Mouse (Mus musculus) embryonic facial prominence, embryonic 13.5 days (tissue): ENCODE data around the gene Kank1. TPM values are rescaled to one million over a fixed set of nuclear protein-coding genes. Genes with fewer than 3 reads are reported as not detected.

Experiments used
- ATAC-seq: fragments of 200-750 bp; cut with Nextera tagmentation; 2 replicates; pipeline ENCODE4 v1.8.0; 2017; ENCODE audit warnings: low read depth; ENCODE audit not compliant: insufficient number of reproducible peaks, insufficient read depth, low FRiP score, low TSS enrichment
- H3K27ac ChIP-seq: fragments of 300-500 bp; sonication (generic); 2 replicates; pipeline ENCODE4 v1.5.1; 2015; ENCODE audit warnings: moderate library complexity, mild to moderate bottlenecking, inconsistent platforms
- H3K27me3 ChIP-seq: fragments of 300-500 bp; sonication (generic); 2 replicates; pipeline ENCODE4 v1.6.1; 2015; ENCODE audit warnings: mild to moderate bottlenecking, inconsistent platforms
- H3K36me3 ChIP-seq: fragments of 300-500 bp; sonication (generic); 2 replicates; pipeline ENCODE4 v1.6.1; 2015; ENCODE audit warnings: mild to moderate bottlenecking, inconsistent platforms
- H3K4me1 ChIP-seq: fragments of 300-500 bp; sonication (generic); 2 replicates; pipeline ENCODE4 v1.6.1; 2015; ENCODE audit warnings: inconsistent platforms
- H3K4me2 ChIP-seq: fragments of 300-500 bp; sonication (generic); 2 replicates; pipeline ENCODE4 v1.6.1; 2015; ENCODE audit warnings: moderate library complexity, mild to moderate bottlenecking, inconsistent platforms
- H3K4me3 ChIP-seq: fragments of 300-500 bp; sonication (generic); 2 replicates; pipeline ENCODE4 v1.5.1; 2015; ENCODE audit warnings: mild to moderate bottlenecking, inconsistent platforms
- H3K9ac ChIP-seq: fragments of 300-500 bp; sonication (generic); 2 replicates; pipeline ENCODE4 v1.6.1; 2015; ENCODE audit warnings: mild to moderate bottlenecking, inconsistent platforms
- H3K9me3 ChIP-seq: fragments of 300-500 bp; sonication (generic); 2 replicates; pipeline ENCODE4 v1.6.1; 2016; ENCODE audit warnings: inconsistent platforms
- WGBS: fragments of 180-500 bp; shearing (Covaris S2); methylation state at CpG from one replicate; pipeline ENCODE4 v1.1.7; 2015; ENCODE audit warnings: mixed read lengths; 5-methylcytosine and 5-hydroxymethylcytosine counted together
- polyA plus RNA-seq: library from polyadenylated mRNA; unstranded; fragments of >200 nt; fragmentation: Nextera tagmentation; extraction: Ambion mirVana; gene quantifications from 2 replicates; pipeline ENCODE4 v1.2.1, GENCODE M21; 2015

Kank1 gene
- polyA plus RNA-seq, 1 experiment from 2014 or later = 22.0 TPM

- no peaks in the 10 kb centered on the region for H3K36me3 ChIP-seq
- H3K4me3 ChIP-seq = no peak overlapping the region
- H3K27me3 ChIP-seq = no peaks in the 10 kb centered on the region
- no peak overlapping the region for H3K27ac ChIP-seq
- peaks cover 57% of the 10 kb centered on the region for H3K4me1 ChIP-seq
- 87% methylated on average over 6 of the region's 6 CpGs for WGBS
- H3K9ac ChIP-seq = no peak overlapping the region
- ATAC-seq = no peak
- H3K4me2 ChIP-seq = no peak overlapping the region
- H3K9me3 ChIP-seq = 0 out of 2 replicates have a peak, but pooled peaks cover 3% of the 10 kb centered on the region
These were observed 160.0 kb downstream of the Kank1 start for GRCm38 (mm10) chr19:25396709-25397266.

- H3K27ac ChIP-seq = peak overlapping the region; percentile 66
- H3K4me3 ChIP-seq = no peak overlapping the region
- peak overlapping the region; percentile 41 for H3K4me2 ChIP-seq
- no peak for ATAC-seq
- no peaks in the 10 kb centered on the region for H3K36me3 ChIP-seq
- 0 out of 2 replicates have a peak, but pooled peaks cover 3% of the 10 kb centered on the region for H3K9me3 ChIP-seq
- H3K9ac ChIP-seq = no peak overlapping the region
- peaks cover 54% of the 10 kb centered on the region for H3K4me1 ChIP-seq
- no peaks in the 10 kb centered on the region for H3K27me3 ChIP-seq
- 13% methylated on average over 9 of the region's 9 CpGs for WGBS
These were observed 162.9 kb downstream of the Kank1 start for GRCm38 (mm10) chr19:25399511-25400211.

GRCm38 (mm10) chr19:25400212-25400913, 163.6 kb downstream of the Kank1 start:
- Histone ChIP-seq H3K36me3 (no peaks in the 10 kb centered on the region), H3K4me3 (no peak overlapping the region), H3K4me1 (peaks cover 47% of the 10 kb centered on the region), H3K27me3 (no peaks in the 10 kb centered on the region), H3K9ac (no peak overlapping the region), H3K9me3 (0 out of 2 replicates have a peak, but pooled peaks cover 3% of the 10 kb centered on the region), H3K27ac (peak overlapping the region; percentile 48; the same call in 1 of the 2 replicates), H3K4me2 (peak overlapping the region; percentile 41)
- 0 out of 2 replicates have a peak, but pooled peaks have one; percentile 59 for ATAC-seq
- WGBS = 27% methylated on average over 13 of the region's 13 CpGs

DNA sequence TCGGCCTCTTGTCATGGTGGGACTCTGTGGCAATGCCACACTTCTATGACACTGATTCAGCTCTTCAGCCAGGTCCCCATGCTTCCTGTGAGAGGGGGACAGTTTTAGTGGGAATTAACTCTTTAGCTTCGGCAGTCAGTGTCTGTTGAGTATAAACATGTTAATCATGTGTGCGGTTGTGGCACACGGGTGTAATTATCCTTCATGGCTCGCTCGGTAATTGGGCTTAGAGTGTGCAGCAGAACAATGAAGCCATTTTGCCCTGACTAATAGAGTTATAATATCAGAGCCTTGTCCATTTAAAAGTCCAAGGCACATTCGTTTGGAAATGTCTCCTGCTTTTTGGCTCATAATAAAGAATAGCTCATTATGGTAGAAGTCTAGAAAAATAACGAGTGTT, 164.7 kb downstream of the Kank1 start:
- Histone ChIP-seq H3K27me3 (no peaks in the 10 kb centered on the region), H3K9ac (no peak overlapping the region), H3K27ac (peak overlapping the region; percentile 48; the same call in 1 of the 2 replicates), H3K4me3 (no peak overlapping the region), H3K36me3 (no peaks in the 10 kb centered on the region), H3K9me3 (no peaks in the 10 kb centered on the region), H3K4me1 (peaks cover 51% of the 10 kb centered on the region), H3K4me2 (no peak overlapping the region)
- no peak for ATAC-seq
- 45% methylated on average over 8 of the region's 8 CpGs for WGBS

GRCm38 (mm10) chr19:25404163-25404562, 167.4 kb downstream of the Kank1 start:
- H3K4me1 ChIP-seq = peaks cover 52% of the 10 kb centered on the region
- H3K9ac ChIP-seq = no peak overlapping the region
- H3K4me2 ChIP-seq = no peak overlapping the region
- H3K4me3 ChIP-seq = no peak overlapping the region
- peaks cover 1% of the 10 kb centered on the region for H3K36me3 ChIP-seq
- no peaks in the 10 kb centered on the region for H3K27me3 ChIP-seq
- no peak overlapping the region for H3K27ac ChIP-seq
- H3K9me3 ChIP-seq = no peaks in the 10 kb centered on the region
- WGBS = 92% methylated on average over 4 of the region's 4 CpGs
- no peak for ATAC-seq

DNA sequence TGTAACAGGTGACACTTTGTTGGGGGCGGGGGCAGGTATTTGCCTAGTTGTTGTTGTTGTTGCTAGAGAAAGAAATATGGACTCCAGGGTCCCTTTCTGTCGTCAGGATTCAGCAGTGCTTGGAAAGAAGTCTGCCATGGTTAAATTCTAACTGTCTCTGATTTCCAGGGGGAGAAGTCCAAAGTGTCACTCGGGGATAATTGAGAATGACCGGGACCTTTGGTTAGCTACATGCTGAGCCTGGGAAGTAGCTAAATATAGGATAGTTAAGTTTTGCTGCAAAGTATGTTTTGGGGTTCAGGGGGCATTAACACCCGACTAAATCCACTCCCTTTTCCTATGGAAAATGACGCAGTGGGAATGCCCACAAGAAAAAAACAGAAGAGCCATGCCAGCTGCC, 169.2 kb downstream of the Kank1 start:
- peak overlapping the region; percentile 87; the same call in 1 of the 2 replicates for H3K27ac ChIP-seq
- peaks cover 20% of the 10 kb centered on the region for H3K36me3 ChIP-seq
- H3K27me3 ChIP-seq = no peaks in the 10 kb centered on the region
- no peak overlapping the region for H3K9ac ChIP-seq
- no peak for ATAC-seq
- peak overlapping the region; percentile 91 for H3K4me2 ChIP-seq
- WGBS = 29% methylated on average over 6 of the region's 6 CpGs
- peak overlapping the region; percentile 48 for H3K4me3 ChIP-seq
- H3K4me1 ChIP-seq = peaks cover 35% of the 10 kb centered on the region
- no peaks in the 10 kb centered on the region; the same call in 1 of the 2 replicates for H3K9me3 ChIP-seq

GRCm38 (mm10) chr19:25406481-25407184, 169.9 kb downstream of the Kank1 start:
- peaks cover 29% of the 10 kb centered on the region for H3K4me1 ChIP-seq
- H3K27me3 ChIP-seq = no peaks in the 10 kb centered on the region
- H3K9ac ChIP-seq = peak overlapping the region; percentile 69
- peak overlapping the region; percentile 48 for H3K4me3 ChIP-seq
- ATAC-seq = peak; percentile 77
- peak overlapping the region; percentile 87 for H3K27ac ChIP-seq
- H3K9me3 ChIP-seq = no peaks in the 10 kb centered on the region; the same call in 1 of the 2 replicates
- peaks cover 26% of the 10 kb centered on the region for H3K36me3 ChIP-seq
- H3K4me2 ChIP-seq = peak overlapping the region; percentile 91
- WGBS = under 1% methylated on average over 28 of the region's 28 CpGs

GRCm38 (mm10) chr19:25407185-25407886, 170.6 kb downstream of the Kank1 start:
- Histone ChIP-seq H3K9ac (peak overlapping the region; percentile 69), H3K4me2 (peak overlapping the region; percentile 91), H3K27ac (peak overlapping the region; percentile 87), H3K9me3 (no peaks in the 10 kb centered on the region; the same call in 1 of the 2 replicates), H3K4me3 (peak overlapping the region; percentile 48), H3K4me1 (peaks cover 27% of the 10 kb centered on the region), H3K36me3 (peaks cover 33% of the 10 kb centered on the region), H3K27me3 (no peaks in the 10 kb centered on the region)
- 3% methylated on average over 10 of the region's 10 CpGs for WGBS
- peak; percentile 16; the same call in 1 of the 2 replicates for ATAC-seq

DNA sequence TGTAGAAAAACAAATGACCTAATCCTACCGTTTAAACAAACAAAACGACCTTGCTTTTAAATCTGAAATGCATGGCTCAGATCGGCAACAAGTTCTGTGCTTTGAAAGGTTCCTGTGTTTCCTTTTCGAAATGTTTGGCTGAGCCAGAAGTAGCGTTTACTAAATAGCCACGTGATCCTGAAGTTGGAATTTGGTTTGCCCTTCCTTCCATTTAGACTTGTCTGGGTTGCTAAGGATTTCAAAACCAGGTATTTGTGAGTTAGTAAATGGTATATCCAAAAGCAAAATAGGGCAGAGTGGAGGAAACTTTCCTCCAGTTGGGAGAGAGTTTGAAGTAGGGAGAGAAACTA, 171.1 kb downstream of the Kank1 start:
- H3K9me3 ChIP-seq = no peaks in the 10 kb centered on the region; the same call in 1 of the 2 replicates
- peak overlapping the region; percentile 91 for H3K4me2 ChIP-seq
- H3K9ac ChIP-seq = peak overlapping the region; percentile 69; the same call in 1 of the 2 replicates
- H3K36me3 ChIP-seq = peaks cover 33% of the 10 kb centered on the region
- peak overlapping the region; percentile 48 for H3K4me3 ChIP-seq
- H3K27ac ChIP-seq = peak overlapping the region; percentile 87
- WGBS = 12% methylated on average over 6 of the region's 6 CpGs
- H3K4me1 ChIP-seq = peaks cover 27% of the 10 kb centered on the region
- no peaks in the 10 kb centered on the region for H3K27me3 ChIP-seq
- ATAC-seq = no peak

- no peak overlapping the region for H3K4me2 ChIP-seq
- no peak overlapping the region for H3K9ac ChIP-seq
- H3K27me3 ChIP-seq = no peaks in the 10 kb centered on the region
- WGBS = 88% methylated on average over 9 of the region's 9 CpGs
- ATAC-seq = no peak
- H3K4me1 ChIP-seq = peaks cover 36% of the 10 kb centered on the region
- H3K36me3 ChIP-seq = peaks cover 33% of the 10 kb centered on the region
- no peaks in the 10 kb centered on the region; the same call in 1 of the 2 replicates for H3K9me3 ChIP-seq
- no peak overlapping the region for H3K27ac ChIP-seq
- no peak overlapping the region for H3K4me3 ChIP-seq
These were observed 172.5 kb downstream of the Kank1 start for GRCm38 (mm10) chr19:25409239-25409638.
